ENCODE assay signal across 21 mouse cellular contexts in genomic region chr4:137687234-137687825, GRCm38 (mm10). TPM values are rescaled to one million over a fixed set of nuclear protein-coding genes. Genes with fewer than 3 reads are reported as not detected.
DNase-seq lines count a peak whose midpoint lies in the region; ATAC-seq and TF ChIP-seq lines count a peak whose summit lies in the region.
"Had no signal": no experiment of that assay in that cellular context is flagged by ENCODE, and none has a peak within 500 bp of the region (broad histone marks: within the 10 kb centered on the region; RNA-seq: fewer than 3 reads in every experiment).

No protein-coding gene starts in this region.

- no peak overlapping the region for H3K4me2 ChIP-seq in kidney, embryonic 15.5 days
- no peak overlapping the region for H3K4me2 ChIP-seq in lung, embryonic 16.5 days (ENCODE audit: low read depth, low read length)
- H3K4me2 ChIP-seq: embryonic facial prominence, embryonic 15.5 days; hindbrain, embryonic 12.5 days had no signal

- H3K9me3 ChIP-seq in kidney, embryonic 15.5 days (replicated peaks), result no peaks in the 10 kb centered on the region
- no peaks in the 10 kb centered on the region for H3K9me3 ChIP-seq in lung, embryonic 16.5 days (ENCODE audit: control insufficient read depth, low read length)
- H3K9me3 ChIP-seq in limb, embryonic 10.5 days (replicated peaks), result no peaks in the 10 kb centered on the region
- H3K9me3 ChIP-seq: embryonic facial prominence, embryonic 15.5 days; forebrain, embryonic 10.5 days; hindbrain, embryonic 12.5 days had no signal

- TF ChIP-seq POLR2A in kidney, adult 2 months (IDR thresholded peaks at IDR 0.05; ENCODE audit: low read depth, low read length), result no peak

- H3K4me3 ChIP-seq in kidney, adult 2 months (ENCODE audit: insufficient read depth, low read depth, low read length), result no peak overlapping the region
- H3K4me3 ChIP-seq in kidney, embryonic 15.5 days (replicated peaks), result no peak overlapping the region
- no peak overlapping the region for H3K4me3 ChIP-seq in lung, embryonic 16.5 days (ENCODE audit: low read length)
- H3K4me3 ChIP-seq in limb, embryonic 10.5 days, result no peak overlapping the region
- H3K4me3 ChIP-seq: embryonic facial prominence, embryonic 15.5 days; erythroblast, embryonic 14.5 days; forebrain, embryonic 10.5 days; hindbrain, embryonic 12.5 days had no signal

- no peaks in the 10 kb centered on the region for H3K36me3 ChIP-seq in kidney, adult 2 months (ENCODE audit: control insufficient read depth, insufficient read depth, low read length)
- H3K36me3 ChIP-seq in kidney, embryonic 15.5 days, result no peaks in the 10 kb centered on the region
- H3K36me3 ChIP-seq in lung, embryonic 16.5 days (ENCODE audit: control insufficient read depth, insufficient read depth, low read length), result no peaks in the 10 kb centered on the region
- no peaks in the 10 kb centered on the region for H3K36me3 ChIP-seq in limb, embryonic 10.5 days
- H3K36me3 ChIP-seq: embryonic facial prominence, embryonic 15.5 days; forebrain, embryonic 10.5 days; hindbrain, embryonic 12.5 days had no signal

- no peak for TF ChIP-seq CTCF in kidney, adult 2 months (conservative IDR thresholded peaks at IDR 0.05; ENCODE audit: insufficient read depth, insufficient read length, low read depth, low read length)

- WGBS in kidney, adult 2 months, result 30% methylated on average over 14 of the region's 14 CpGs
- 43% methylated on average over 14 of the region's 14 CpGs for WGBS in kidney, embryonic 15.5 days
- 31% methylated on average over 14 of the region's 14 CpGs for WGBS in lung, embryonic 16.5 days
- 86% methylated on average over 14 of the region's 14 CpGs for WGBS in limb, embryonic 10.5 days

- no peak overlapping the region for H3K9ac ChIP-seq in kidney, embryonic 15.5 days
- H3K9ac ChIP-seq in lung, embryonic 16.5 days (ENCODE audit: low read length), result no peak overlapping the region
- H3K9ac ChIP-seq: embryonic facial prominence, embryonic 15.5 days; hindbrain, embryonic 12.5 days had no signal

- no peak for DNase-seq in kidney, adult 2 months
- peak; percentile 66 for DNase-seq in lung, postnatal 25 days (ENCODE audit: low spot score)
- DNase-seq in thymus, postnatal 10 days (ENCODE audit: low spot score in 2 of 2), result no peak
- no peak for DNase-seq in limb, embryonic 10.5 days (ENCODE audit: low spot score)
- no peak for DNase-seq in ovary, postnatal 36 days (ENCODE audit: low spot score)
- DNase-seq: adrenal gland, postnatal 14 days; cerebellum, adult 8-10 months; embryo, embryonic 11 days; gastrocnemius, postnatal 36 days; heart, adult 11 months; heart, postnatal 10 days; heart, postnatal 4 days had no signal

- H3K4me1 ChIP-seq in kidney, adult 2 months (ENCODE audit: control insufficient read depth, insufficient read depth, low read length), result peaks cover 5% of the 10 kb centered on the region; the same call in 1 of the 2 replicates
- H3K4me1 ChIP-seq in kidney, embryonic 15.5 days, result peaks cover 7% of the 10 kb centered on the region; the same call in 1 of the 2 replicates
- H3K4me1 ChIP-seq in lung, embryonic 16.5 days (replicated peaks; ENCODE audit: control insufficient read depth, insufficient read depth, low read length), result peaks cover 10% of the 10 kb centered on the region
- peaks cover under 1% of the 10 kb centered on the region; the same call in 1 of the 2 replicates for H3K4me1 ChIP-seq in limb, embryonic 10.5 days
- H3K4me1 ChIP-seq: embryonic facial prominence, embryonic 15.5 days had no signal

- ATAC-seq in kidney, embryonic 15.5 days (replicated peaks; ENCODE audit: low FRiP score), result no peak
- peak; percentile 34 for ATAC-seq in lung, embryonic 16.5 days (ENCODE audit: low read depth)
- ATAC-seq: activated CD4-positive, CD25-positive, alpha-beta regulatory T cell, adult 4 months; forebrain, embryonic 14.5 days; Patski had no signal

- H3K27me3 ChIP-seq in kidney, adult 2 months (replicated peaks; ENCODE audit: control insufficient read depth, insufficient read depth, low read length), result no peaks in the 10 kb centered on the region
- peaks cover 18% of the 10 kb centered on the region for H3K27me3 ChIP-seq in kidney, embryonic 15.5 days
- H3K27me3 ChIP-seq in lung, embryonic 16.5 days (ENCODE audit: control insufficient read depth, insufficient read depth, low read depth, low read length), result peaks cover 5% of the 10 kb centered on the region
- peaks cover 33% of the 10 kb centered on the region for H3K27me3 ChIP-seq in limb, embryonic 10.5 days (ENCODE audit: low read depth, poor library complexity, severe bottlenecking)
- H3K27me3 ChIP-seq: Patski had no signal

- H3K27ac ChIP-seq in kidney, adult 2 months (ENCODE audit: insufficient read depth, low read depth, low read length), result peak overlapping the region; percentile 89
- H3K27ac ChIP-seq in kidney, embryonic 15.5 days, result no peak overlapping the region
- H3K27ac ChIP-seq in lung, embryonic 16.5 days (ENCODE audit: low read length), result peak overlapping the region; percentile 38; the same call in 1 of the 2 replicates
- no peak overlapping the region for H3K27ac ChIP-seq in limb, embryonic 10.5 days
- H3K27ac ChIP-seq: embryonic facial prominence, embryonic 15.5 days; forebrain, embryonic 10.5 days had no signal

RNA-seq across cellular contexts. Expression of gene Rap1gap, which starts 22.8 kb away (rescaled TPM):
- polyA plus RNA-seq in kidney, adult 2 months (2012; rRNA removed), result 213 and 248 TPM in 2 replicates
- 12.5 and 14.4 TPM in 2 replicates for polyA plus RNA-seq in kidney, embryonic 15.5 days (2015; fragmentation: Nextera tagmentation; extraction: Ambion mirVana)
- polyA plus RNA-seq in lung, embryonic 16.5 days (2015; fragmentation: Nextera tagmentation; extraction: Ambion mirVana), result 8.7 and 14.0 TPM in 2 replicates
- 2.8 and 4.2 TPM in 2 replicates for polyA plus RNA-seq in limb, embryonic 10.5 days (2016; fragmentation: Nextera tagmentation; extraction: Ambion mirVana)

Comparison
In these comparisons a context has a peak if more than half of its experiments do, and no peak if none do; other contexts are left out.
1. H3K27ac ChIP-seq: peak in kidney, adult 2 months (single experiment) and lung, embryonic 16.5 days (single experiment); none in kidney, embryonic 15.5 days (single experiment) and limb, embryonic 10.5 days (single experiment).
2. RNA of gene Rap1gap, which starts 22.8 kb away (polyA plus RNA-seq): 213 to 248 TPM in kidney, adult 2 months; 12.5 to 14.4 TPM in kidney, embryonic 15.5 days, 8.7 to 14.0 TPM in lung, embryonic 16.5 days and 2.8 to 4.2 TPM in limb, embryonic 10.5 days; every median in the first group is over 10 times any median in the second.